Mouse (Mus musculus): ENCODE measurements around the gene Ifna1. TPM values are rescaled to one million over a fixed set of nuclear protein-coding genes. Genes with fewer than 3 reads are reported as not detected.

The Ifna1 gene
- total RNA-seq, 4 experiments from 2014 or later: not detected

GRCm38 (mm10) chr4:88872691-88873090 lies 22.8 kb downstream of the Ifna1 start:
- DNase-seq (ENCODE audit: low spot score in 2 of 2): no peak

GRCm38 (mm10) chr4:88875435-88876095 lies 25.7 kb downstream of the Ifna1 start:
- DNase-seq (ENCODE audit: low spot score in 2 of 2): no peak

DNA sequence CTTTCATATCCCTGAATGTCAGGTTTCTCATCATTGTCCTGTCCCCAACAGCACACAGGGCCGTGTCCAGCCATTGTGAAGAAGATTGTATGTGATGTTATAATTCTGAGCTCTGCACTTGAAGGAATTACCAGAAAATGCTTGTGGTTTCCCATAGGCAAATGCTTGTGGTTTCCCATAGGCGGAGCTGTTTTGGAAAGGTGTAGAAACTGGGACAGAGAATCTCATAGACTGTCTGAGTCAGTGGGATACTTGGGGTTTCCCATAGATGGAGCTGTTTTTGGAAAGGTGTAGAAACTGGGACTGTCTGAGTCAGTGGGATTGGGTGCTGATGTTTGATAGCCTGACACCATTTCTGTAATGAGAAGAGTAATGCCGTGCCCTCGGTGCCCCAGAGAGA lies 26.6 kb downstream of the Ifna1 start:
- DNase-seq (ENCODE audit: low spot score in 2 of 2): no peak

DNA sequence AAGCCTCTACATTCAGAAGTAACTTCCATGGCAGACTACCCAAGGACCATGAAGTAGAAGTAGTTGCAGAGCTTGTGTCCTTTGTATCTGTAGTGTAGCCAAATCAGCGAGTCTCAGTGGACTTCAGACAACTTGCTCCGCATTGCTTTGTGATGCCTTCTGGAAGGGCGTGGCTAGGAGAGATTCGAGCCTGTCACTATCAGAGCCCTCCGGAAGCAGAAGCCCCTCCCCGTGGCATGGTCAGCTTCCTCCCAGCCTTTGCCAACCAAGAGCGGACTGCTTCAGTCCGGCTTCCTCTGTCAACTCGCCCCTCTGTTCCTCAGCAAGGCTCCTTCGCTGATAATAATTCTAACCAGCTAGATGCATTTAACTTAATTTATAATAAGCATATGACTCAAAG lies 28.4 kb downstream of the Ifna1 start:
- no peak for DNase-seq (ENCODE audit: low spot score in 2 of 2)

GRCm38 (mm10) chr4:88878772-88879171 lies 28.9 kb downstream of the Ifna1 start:
- DNase-seq (ENCODE audit: low spot score in 2 of 2): no peak

- DNase-seq (ENCODE audit: low spot score in 2 of 2): no peak
Observed at GRCm38 (mm10) chr4:88880101-88880500, 30.2 kb downstream of the Ifna1 start, which contains the start of gene Ifne. Gene Ifne (minus strand): TSS chr4:88880201.

GRCm38 (mm10) chr4:88888236-88888635 lies 38.3 kb downstream of the Ifna1 start:
- DNase-seq (ENCODE audit: low spot score in 2 of 2): no peak

GRCm38 (mm10) chr4:88893201-88893754 lies 43.4 kb downstream of the Ifna1 start:
- DNase-seq (ENCODE audit: low spot score in 2 of 2): no peak

Other genes with a start within 250 kb of the Ifna1 start
- not detected for gene Ifna12, start 246.7 kb upstream of the Ifna1 start, total RNA-seq (2022)
- gene C87499, start 215.7 kb upstream of the Ifna1 start, total RNA-seq (2022): not detected
- gene Ifna13, start 205.6 kb upstream of the Ifna1 start, total RNA-seq (2022): not detected
- not detected for gene Ifna16, start 173.2 kb upstream of the Ifna1 start, total RNA-seq (2022)
- gene Ifna2, start 166.2 kb upstream of the Ifna1 start, total RNA-seq (2022): not detected
- not detected for gene Ifnab, start 158.7 kb upstream of the Ifna1 start, total RNA-seq (2022)
- under 1 TPM in 3 of 4 experiments, not detected in 1; 0.24 to 0.51 (median 0.38) TPM for gene Gm26566, start 128.3 kb upstream of the Ifna1 start, total RNA-seq (2022)
- gene Klhl9, start 127.6 kb upstream of the Ifna1 start, total RNA-seq (2022): 10 to 100 TPM; 54.5 to 64.5 (median 57.9) TPM
- gene Gm13271, start 95.2 kb upstream of the Ifna1 start, total RNA-seq (2022): not detected
- gene Gm13283, start 90.0 kb upstream of the Ifna1 start, total RNA-seq (2022): not detected
- not detected for gene Gm13290, start 76.3 kb upstream of the Ifna1 start, total RNA-seq (2022)
- not detected for gene Gm13289, start 73.2 kb upstream of the Ifna1 start, total RNA-seq (2022)
- gene Gm13272, start 70.2 kb upstream of the Ifna1 start, total RNA-seq (2022): not detected
- not detected for gene Ifnz, start 68.0 kb upstream of the Ifna1 start, total RNA-seq (2022)
- not detected for gene Gm13276, start 64.4 kb upstream of the Ifna1 start, total RNA-seq (2022)
- not detected for gene Gm13277, start 61.5 kb upstream of the Ifna1 start, total RNA-seq (2022)
- gene Gm13278, start 58.5 kb upstream of the Ifna1 start, total RNA-seq (2022): not detected
- gene Gm13275, start 55.6 kb upstream of the Ifna1 start, total RNA-seq (2022): not detected
- not detected for gene Gm13279, start 52.7 kb upstream of the Ifna1 start, total RNA-seq (2022)
- gene Gm13285, start 50.4 kb upstream of the Ifna1 start, total RNA-seq (2022): not detected
- gene Gm13287, start 46.8 kb upstream of the Ifna1 start, total RNA-seq (2022): not detected
- not detected for gene Gm13288, start 44.6 kb upstream of the Ifna1 start, total RNA-seq (2022)
- not detected for gene Ifna7, start 33.9 kb upstream of the Ifna1 start, total RNA-seq (2022)
- not detected for gene Ifna11, start 30.1 kb upstream of the Ifna1 start, total RNA-seq (2022)
- not detected for gene Ifna6, start 22.7 kb upstream of the Ifna1 start, total RNA-seq (2022)
- not detected for gene Ifna5, start 14.6 kb upstream of the Ifna1 start, total RNA-seq (2022)
- gene Ifna4, start 8.2 kb upstream of the Ifna1 start, total RNA-seq (2022): not detected
- gene Ifne, start 30.1 kb downstream of the Ifna1 start, total RNA-seq (2022): not detected

Data from gastrocnemius, adult 8-10 months (tissue).